Mouse (Mus musculus) thymus, adult 2 months (tissue): ENCODE data around the gene Gm20388.

ENCODE experiments used
- CTCF ChIP-seq: fragments of 200-500 bp; IDR thresholded peaks from 2 replicates; pipeline ENCODE4 v1.5.1; 2012; ENCODE audit warnings: mild to moderate bottlenecking, control low read depth, low read length, moderate library complexity, borderline replicate concordance; ENCODE audit not compliant: control insufficient read depth, poor library complexity, insufficient read depth; ENCODE audit errors: extremely low read depth
- POLR2A ChIP-seq: fragments of 200-500 bp; IDR thresholded peaks from 2 replicates; pipeline ENCODE4 v1.6.1; 2012; ENCODE audit warnings: mild to moderate bottlenecking, low read length, control low read depth, moderate library complexity; ENCODE audit not compliant: control insufficient read depth, poor library complexity, insufficient read depth; ENCODE audit errors: extremely low read depth

- no peak for TF ChIP-seq POLR2A
- TF ChIP-seq CTCF: no peak
Observed at GRCm38 (mm10) chr8:123665580-123665979, 3754.9 kb downstream of the Gm20388 start.
